Mouse (Mus musculus): ENCODE data around the gene Ptov1. TPM values are rescaled to one million over a fixed set of nuclear protein-coding genes. Genes with fewer than 3 reads are reported as not detected.
A peak's percentile ranks its signal among the peaks of the same experiment; 100 is the strongest.

Gene Ptov1
- polyA plus RNA-seq, 1 experiment from 2014 or later: 43.5 TPM

DNA sequence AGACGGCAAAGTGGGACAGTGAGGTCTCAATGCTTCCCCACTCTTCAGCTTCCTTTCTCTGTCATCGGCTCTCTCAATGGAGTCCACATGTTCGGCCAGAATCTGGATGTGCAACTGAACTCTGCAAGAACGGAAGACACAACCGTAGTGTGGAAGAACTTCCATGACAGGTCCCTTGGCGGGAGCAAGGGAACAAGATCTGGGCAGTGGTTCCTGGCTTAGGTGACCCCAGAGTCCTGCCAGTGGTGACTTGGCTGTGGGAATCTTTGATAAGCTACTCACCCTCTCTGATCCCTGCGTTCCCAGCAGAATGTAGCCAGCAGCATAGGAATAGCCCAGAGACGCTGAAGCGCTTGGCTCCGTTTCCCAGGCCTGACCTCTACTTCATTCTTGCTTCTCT lies 26.9 kb upstream of the Ptov1 start:
- 42% methylated on average over 10 of the region's 10 CpGs for WGBS (ENCODE audit: insufficient replicate concordance)
- H3K27ac ChIP-seq (ENCODE audit: low read depth): peak overlapping the region; percentile 64
- TF ChIP-seq CTCF (IDR thresholded peaks at IDR 0.05; ENCODE audit: low read depth): no peak
- TF ChIP-seq EP300 (IDR thresholded peaks at IDR 0.05; ENCODE audit: low read depth): no peak
- peak overlapping the region; percentile 63 for H3K4me3 ChIP-seq (ENCODE audit: low read depth, low read length)
- peak overlapping the region; percentile 71 for H3K9ac ChIP-seq (replicated peaks)
- peak overlapping the region; percentile 84 for H3K4me2 ChIP-seq (ENCODE audit: low read depth, low read length)
- H3K9me3 ChIP-seq (ENCODE audit: low read length): no peaks in the 10 kb centered on the region
- H3K36me3 ChIP-seq (replicated peaks; ENCODE audit: insufficient read depth, low read length): peaks cover 19% of the 10 kb centered on the region
- ATAC-seq (no peak), DNase-seq (no peak)
- no peaks in the 10 kb centered on the region for H3K27me3 ChIP-seq (ENCODE audit: insufficient read depth, low read length)
- peaks cover 26% of the 10 kb centered on the region for H3K4me1 ChIP-seq (ENCODE audit: insufficient read depth)

DNA sequence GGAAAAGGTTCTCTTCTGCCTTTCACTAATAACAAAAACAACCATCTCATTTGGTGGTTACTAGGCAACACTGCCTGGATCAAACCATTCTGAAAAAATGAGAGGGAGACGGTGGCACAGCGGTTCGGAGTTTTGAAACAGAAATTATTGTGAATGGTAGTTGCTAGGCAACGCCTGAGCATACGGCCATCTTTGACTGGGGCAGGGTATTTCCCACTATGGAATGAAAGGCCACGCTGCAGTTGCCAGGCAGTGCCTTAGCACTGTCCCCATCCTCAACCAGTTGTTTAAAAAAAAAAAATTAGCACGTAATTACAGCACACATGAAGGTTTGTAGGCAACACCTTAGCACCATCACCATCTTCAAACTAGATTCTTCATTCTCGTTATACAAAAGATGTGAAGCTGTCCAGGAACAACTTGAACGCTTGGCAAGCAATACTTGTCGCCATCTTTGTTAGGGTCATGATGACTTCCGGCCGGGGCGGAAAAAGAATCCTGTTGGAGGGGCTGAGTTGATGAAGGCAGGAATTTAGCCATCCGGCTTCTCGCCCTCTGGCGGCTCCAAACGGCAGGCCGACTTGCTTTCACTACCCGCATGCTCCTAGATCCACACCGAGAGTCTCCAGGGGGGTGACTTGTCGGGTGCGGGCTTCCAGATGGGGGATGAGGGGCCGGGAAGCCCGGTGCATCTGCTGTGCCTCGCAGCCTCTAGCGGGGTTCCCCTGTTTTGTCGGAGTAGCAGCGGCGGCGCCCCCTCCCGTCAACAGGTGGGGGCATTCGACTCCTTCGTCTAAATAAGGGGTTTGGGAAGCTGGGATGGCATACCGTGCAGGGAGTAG lies 26.2 kb upstream of the Ptov1 start, which contains the start of gene Fuz:
TSS of gene Fuz (plus strand) at position 487 of the 842 bp plus-strand sequence.
- Histone ChIP-seq H3K9ac (replicated peaks) (peak within 1 kb of the TSS; percentile 71), H3K36me3 (replicated peaks; ENCODE audit: insufficient read depth, low read length) (peaks cover 18% of the 10 kb centered on the region), H3K27ac (ENCODE audit: low read depth) (peak within 1 kb of the TSS; percentile 64), H3K27me3 (ENCODE audit: insufficient read depth, low read length) (no peaks in the 10 kb centered on the region), H3K4me1 (ENCODE audit: insufficient read depth) (peaks cover 29% of the 10 kb centered on the region), H3K4me2 (ENCODE audit: low read depth, low read length) (peak within 1 kb of the TSS; percentile 84), H3K4me3 (ENCODE audit: low read depth, low read length) (peak within 1 kb of the TSS; percentile 63), H3K9me3 (ENCODE audit: low read length) (no peaks in the 10 kb centered on the region)
- 1% methylated on average over 34 of the region's 34 CpGs for WGBS (ENCODE audit: insufficient replicate concordance)
- peak; percentile 84 for DNase-seq
- peak; percentile 59 for TF ChIP-seq CTCF (IDR thresholded peaks at IDR 0.05; ENCODE audit: low read depth)
- TF ChIP-seq EP300 (IDR thresholded peaks at IDR 0.05; ENCODE audit: low read depth): no peak; the same call in 1 of the 2 replicates
- peak; percentile 59 for ATAC-seq

DNA sequence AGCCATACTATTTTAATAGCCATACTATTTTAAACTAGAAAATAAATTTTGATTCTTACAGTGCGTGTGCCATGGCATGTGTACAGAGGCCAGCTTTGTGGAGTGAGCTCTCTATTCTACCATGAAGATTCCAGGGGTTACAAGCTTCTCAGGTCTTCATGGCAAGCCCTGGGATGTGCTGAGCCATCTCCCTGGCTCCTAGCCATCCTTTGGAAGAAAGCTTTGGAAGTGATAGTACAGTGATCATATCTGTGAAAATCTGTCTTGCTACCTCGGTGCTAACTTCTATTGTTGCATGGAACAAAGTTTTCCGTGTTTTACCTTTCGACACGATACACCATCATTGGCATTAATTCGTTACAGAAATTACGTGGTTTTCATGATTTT lies 25.6 kb upstream of the Ptov1 start:
- Histone ChIP-seq H3K4me3 (ENCODE audit: low read depth, low read length) (peak overlapping the region; percentile 63), H3K9me3 (ENCODE audit: low read length) (no peaks in the 10 kb centered on the region), H3K4me2 (ENCODE audit: low read depth, low read length) (peak overlapping the region; percentile 84), H3K27me3 (ENCODE audit: insufficient read depth, low read length) (no peaks in the 10 kb centered on the region), H3K36me3 (replicated peaks; ENCODE audit: insufficient read depth, low read length) (peaks cover 15% of the 10 kb centered on the region), H3K9ac (replicated peaks) (no peak overlapping the region), H3K27ac (ENCODE audit: low read depth) (no peak overlapping the region), H3K4me1 (ENCODE audit: insufficient read depth) (peaks cover 34% of the 10 kb centered on the region)
- WGBS (ENCODE audit: insufficient replicate concordance): 79% methylated on average over 7 of the region's 7 CpGs
- DNase-seq: no peak
- no peak for ATAC-seq
- no peak for TF ChIP-seq CTCF (IDR thresholded peaks at IDR 0.05; ENCODE audit: low read depth)
- no peak for TF ChIP-seq EP300 (IDR thresholded peaks at IDR 0.05; ENCODE audit: low read depth)

DNA sequence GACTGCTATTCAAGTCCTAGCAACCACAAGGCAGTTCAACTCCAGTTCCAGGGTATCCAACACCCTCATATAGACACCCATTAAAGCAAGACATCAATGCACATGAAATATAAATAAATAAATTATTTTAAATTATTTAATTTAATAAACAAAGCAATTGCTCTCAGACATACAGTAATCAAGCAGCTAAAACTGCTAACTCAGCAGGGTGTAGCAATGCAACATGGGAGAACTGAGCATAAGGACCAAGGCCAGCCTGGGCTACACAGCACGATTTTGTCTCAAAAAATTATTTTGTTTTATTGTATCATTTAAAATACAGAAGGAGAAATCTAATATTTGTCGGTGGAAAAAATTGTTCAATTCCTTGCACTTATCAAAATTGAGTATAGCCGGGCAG lies 24.6 kb upstream of the Ptov1 start:
- TF ChIP-seq EP300 (IDR thresholded peaks at IDR 0.05; ENCODE audit: low read depth) (no peak), CTCF (IDR thresholded peaks at IDR 0.05; ENCODE audit: low read depth) (no peak)
- Histone ChIP-seq H3K9ac (replicated peaks) (no peak overlapping the region), H3K4me3 (ENCODE audit: low read depth, low read length) (no peak overlapping the region), H3K9me3 (ENCODE audit: low read length) (no peaks in the 10 kb centered on the region), H3K4me1 (ENCODE audit: insufficient read depth) (peaks cover 38% of the 10 kb centered on the region), H3K4me2 (ENCODE audit: low read depth, low read length) (no peak overlapping the region), H3K27ac (ENCODE audit: low read depth) (no peak overlapping the region), H3K27me3 (ENCODE audit: insufficient read depth, low read length) (no peaks in the 10 kb centered on the region), H3K36me3 (replicated peaks; ENCODE audit: insufficient read depth, low read length) (0 out of 2 replicates have a peak, but pooled peaks cover 5% of the 10 kb centered on the region)
- DNase-seq (no peak), ATAC-seq (no peak)
- 82% methylated on average over 3 of the region's 3 CpGs for WGBS (ENCODE audit: insufficient replicate concordance)

DNA sequence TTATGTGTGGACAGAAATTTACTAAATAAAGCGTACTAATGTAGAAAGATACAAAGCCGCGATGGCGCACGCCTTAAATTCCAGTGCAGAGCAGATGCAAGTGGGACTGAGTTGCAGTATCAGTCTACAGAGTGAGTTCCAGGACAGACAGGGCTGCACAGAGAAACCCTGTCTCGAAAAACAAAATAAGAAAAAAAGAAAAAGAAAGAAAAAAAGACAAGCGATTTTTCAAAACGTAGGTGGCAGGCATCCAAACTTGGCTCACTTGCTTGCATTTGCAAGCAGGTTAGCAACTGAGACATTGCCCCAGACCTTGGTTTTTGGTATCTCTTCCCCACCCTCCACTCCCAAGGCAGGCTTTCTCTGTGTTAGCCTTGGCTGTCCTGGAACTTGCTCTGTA lies 23.6 kb upstream of the Ptov1 start:
- Histone ChIP-seq H3K27ac (ENCODE audit: low read depth) (peak overlapping the region; percentile 53; the same call in 1 of the 2 replicates), H3K4me3 (ENCODE audit: low read depth, low read length) (peak overlapping the region; percentile 82), H3K9me3 (ENCODE audit: low read length) (no peaks in the 10 kb centered on the region), H3K36me3 (replicated peaks; ENCODE audit: insufficient read depth, low read length) (0 out of 2 replicates have a peak, but pooled peaks cover 6% of the 10 kb centered on the region), H3K4me2 (ENCODE audit: low read depth, low read length) (peak overlapping the region; percentile 95; the same call in 1 of the 2 replicates), H3K4me1 (ENCODE audit: insufficient read depth) (peaks cover 34% of the 10 kb centered on the region), H3K9ac (replicated peaks) (no peak overlapping the region), H3K27me3 (ENCODE audit: insufficient read depth, low read length) (no peaks in the 10 kb centered on the region)
- WGBS (ENCODE audit: insufficient replicate concordance): 50% methylated on average over 8 of the region's 8 CpGs
- TF ChIP-seq EP300 (IDR thresholded peaks at IDR 0.05; ENCODE audit: low read depth) (no peak), CTCF (IDR thresholded peaks at IDR 0.05; ENCODE audit: low read depth) (no peak)
- ATAC-seq (no peak), DNase-seq (no peak)

DNA sequence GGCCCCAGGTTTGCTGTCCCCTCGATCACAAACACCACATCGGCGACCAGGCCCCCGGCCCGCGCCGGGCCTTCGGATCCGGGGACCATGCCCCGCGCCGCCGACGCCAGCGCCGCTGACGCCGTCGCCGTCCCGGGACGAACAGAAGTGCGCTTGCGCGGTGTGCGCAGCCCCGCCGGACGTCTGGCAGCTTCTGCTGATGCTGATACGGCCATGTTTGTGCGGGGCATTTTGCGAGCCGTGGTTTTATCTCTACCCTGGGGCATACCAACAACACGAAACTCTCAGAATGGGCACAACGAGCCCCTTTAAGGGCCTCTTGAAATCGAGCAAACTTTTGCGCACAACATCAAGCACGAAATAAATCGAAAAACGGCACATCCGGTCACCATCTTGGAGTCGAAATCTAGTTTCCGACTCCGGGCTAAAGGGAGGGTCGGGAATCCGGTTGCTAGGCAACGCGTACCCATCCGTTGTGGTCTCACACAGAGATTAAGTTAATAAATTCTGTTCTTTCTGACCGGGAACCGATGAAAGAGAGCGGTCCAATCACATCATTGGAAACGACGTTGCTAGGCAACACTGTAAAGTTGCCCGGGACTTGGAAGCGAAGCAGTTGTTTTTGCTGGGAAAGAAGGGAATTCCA lies 22.8 kb upstream of the Ptov1 start, which contains the start of gene Med25:
TSS of gene Med25 (minus strand) at position 437 of the 646 bp plus-strand sequence.
- Histone ChIP-seq H3K4me2 (ENCODE audit: low read depth, low read length) (peak within 1 kb of the TSS; percentile 95), H3K4me1 (ENCODE audit: insufficient read depth) (peaks cover 34% of the 10 kb centered on the region), H3K36me3 (replicated peaks; ENCODE audit: insufficient read depth, low read length) (0 out of 2 replicates have a peak, but pooled peaks cover 6% of the 10 kb centered on the region), H3K4me3 (ENCODE audit: low read depth, low read length) (peak within 1 kb of the TSS; percentile 82), H3K27me3 (ENCODE audit: insufficient read depth, low read length) (no peaks in the 10 kb centered on the region), H3K27ac (ENCODE audit: low read depth) (peak within 1 kb of the TSS; percentile 95), H3K9ac (replicated peaks) (peak within 1 kb of the TSS; percentile 82), H3K9me3 (ENCODE audit: low read length) (no peaks in the 10 kb centered on the region)
- WGBS (ENCODE audit: insufficient replicate concordance): under 1% methylated on average over 56 of the region's 56 CpGs
- TF ChIP-seq EP300 (IDR thresholded peaks at IDR 0.05; ENCODE audit: low read depth) (no peak), CTCF (IDR thresholded peaks at IDR 0.05; ENCODE audit: low read depth) (no peak)
- peak; percentile 78 for ATAC-seq
- DNase-seq: peak; percentile 88
